Mouse (Mus musculus): ENCODE results near the gene Dlg4. TPM values are rescaled to one million over a fixed set of nuclear protein-coding genes. Genes with fewer than 3 reads are reported as not detected.
A peak's percentile ranks its signal among the peaks of the same experiment; 100 is the strongest.

The Dlg4 gene
- total RNA-seq (2021) = 1 to 10 TPM; 4.9 to 6.5 TPM
- long read RNA-seq, experiment 1, partial matches to known transcripts = 0 of 2 reads
- long read RNA-seq, experiment 1, other reads (novel, unspliced or antisense) = 2 of 2 reads
- long read RNA-seq, experiment 2, partial matches to known transcripts = 0 of 1 reads
- long read RNA-seq, experiment 2, other reads (novel, unspliced or antisense) = 1 of 1 reads

- intact Hi-C loops (cut with DNase I) = no loop called here
- DNase-seq = no peak
Measured at GRCm38 (mm10) chr11:70016669-70017068, at the start of gene Dlg4. Dlg4 (plus strand) TSS chr11:70016942.

GRCm38 (mm10) chr11:69968793-69969192 is 47.9 kb upstream of the Dlg4 start:
- intact Hi-C loops (cut with DNase I) = no loop called here
- no peak for DNase-seq

GRCm38 (mm10) chr11:69970222-69970621 is 46.5 kb upstream of the Dlg4 start:
- DNase-seq = no peak
- intact Hi-C loops (cut with DNase I) = no loop called here

- intact Hi-C loops (cut with DNase I) = no loop called here
- DNase-seq = no peak
Measured at GRCm38 (mm10) chr11:69970775-69971174, 46.0 kb upstream of the Dlg4 start.

- no peak for DNase-seq
- intact Hi-C loops (cut with DNase I) = no loop called here
Measured at GRCm38 (mm10) chr11:69974907-69975306, 41.8 kb upstream of the Dlg4 start.

- DNase-seq = no peak
- intact Hi-C loops (cut with DNase I) = no loop called here
Measured at GRCm38 (mm10) chr11:69976271-69976670, 40.5 kb upstream of the Dlg4 start.

- intact Hi-C loops (cut with DNase I) = loop anchor here (10.0 kb wide), 1 partner anchor 885 kb away; the partner anchor contains the start of gene Per1
Measured at GRCm38 (mm10) chr11:69979827-69980195, 36.9 kb upstream of the Dlg4 start.

GRCm38 (mm10) chr11:69980196-69981140 is 36.3 kb upstream of the Dlg4 start:
- intact Hi-C loops (cut with DNase I) = loop anchor here (10.0 kb wide), 1 partner anchor 886 kb away; the partner anchor contains the start of gene Per1
- DNase-seq = peak; percentile 91 to 100

More at GRCm38 (mm10) chr11:69979827-69980195, 36.9 kb upstream of the Dlg4 start:
- no peak for DNase-seq

GRCm38 (mm10) chr11:69981141-69981762 is 35.5 kb upstream of the Dlg4 start, which contains the start of gene Ctdnep1:
Ctdnep1 (plus strand) TSS chr11:69981156.
- DNase-seq = no peak
- intact Hi-C loops (cut with DNase I) = loop anchor here (10.0 kb wide), 1 partner anchor 886 kb away; the partner anchor contains the start of gene Per1

- intact Hi-C loops (cut with DNase I) = loop anchor here (10.0 kb wide), 1 partner anchor 887 kb away; the partner anchor contains the start of gene Per1
- no peak for DNase-seq
Measured at GRCm38 (mm10) chr11:69982225-69982624, 34.5 kb upstream of the Dlg4 start, which contains the start of gene Elp5. Elp5 (minus strand) TSS chr11:69982517.

- intact Hi-C loops (cut with DNase I) = loop anchor here (10.0 kb wide), 1 partner anchor 888 kb away; the partner anchor contains the start of gene Per1
- no peak for DNase-seq
Measured at GRCm38 (mm10) chr11:69982877-69983276, 33.9 kb upstream of the Dlg4 start.

- intact Hi-C loops (cut with DNase I) = loop anchor here (10.0 kb wide), 1 partner anchor 889 kb away; the partner anchor contains the start of gene Per1
- DNase-seq = no peak
Measured at GRCm38 (mm10) chr11:69983377-69983776, 33.4 kb upstream of the Dlg4 start.

- no peak for DNase-seq
- intact Hi-C loops (cut with DNase I) = loop anchor here (10.0 kb wide), 1 partner anchor 890 kb away; the partner anchor contains the start of gene Per1
Measured at GRCm38 (mm10) chr11:69984431-69984830, 32.3 kb upstream of the Dlg4 start.

- DNase-seq = no peak
- intact Hi-C loops (cut with DNase I) = loop anchor here (10.0 kb wide), 3 partner anchors 575 to 895 kb away; partner anchors contain the start of genes Eno3, Kdm6b, Per1 and Pfn1
Measured at GRCm38 (mm10) chr11:69989949-69990348, 26.8 kb upstream of the Dlg4 start.

- intact Hi-C loops (cut with DNase I) = loop anchor here (10.0 kb wide), 2 partner anchors 576 to 664 kb away; partner anchors contain the start of genes Eno3, Kdm6b and Pfn1
- peak; percentile 92 to 94 for DNase-seq
Measured at GRCm38 (mm10) chr11:69990850-69991691, 25.7 kb upstream of the Dlg4 start, which contains the start of gene Gabarap. Gabarap (plus strand) TSS chr11:69991143.

GRCm38 (mm10) chr11:69991711-69992110 is 25.0 kb upstream of the Dlg4 start:
- intact Hi-C loops (cut with DNase I) = loop anchor here (10.0 kb wide), 2 partner anchors 577 to 663 kb away; partner anchors contain the start of genes Eno3, Kdm6b and Pfn1
- DNase-seq = no peak

- intact Hi-C loops (cut with DNase I) = loop anchor here (10.0 kb wide), 2 partner anchors 578 to 662 kb away; partner anchors contain the start of genes Eno3, Kdm6b and Pfn1
Measured at GRCm38 (mm10) chr11:69992396-69992795, 24.3 kb upstream of the Dlg4 start.

GRCm38 (mm10) chr11:69992932-69993331 is 23.8 kb upstream of the Dlg4 start:
- no peak for DNase-seq
- intact Hi-C loops (cut with DNase I) = loop anchor here (10.0 kb wide), 2 partner anchors 578 to 662 kb away; partner anchors contain the start of genes Eno3, Kdm6b and Pfn1

More at GRCm38 (mm10) chr11:69992396-69992795, 24.3 kb upstream of the Dlg4 start:
- DNase-seq = peak in 1 of 2 experiments; percentile 3
